ENCODE assay signal across 11 mouse cellular contexts in genomic region chr2:155090909-155091742, GRCm38 (mm10). TPM values are rescaled to one million over a fixed set of nuclear protein-coding genes. Genes with fewer than 3 reads are reported as not detected.
A peak's percentile ranks its signal among the peaks of the same experiment; 100 is the strongest.
DNase-seq lines count a peak whose midpoint lies in the region; ATAC-seq and TF ChIP-seq lines count a peak whose summit lies in the region.
"Had no signal": no experiment of that assay in that cellular context is flagged by ENCODE, and none has a peak within 500 bp of the region (broad histone marks: within the 10 kb centered on the region; RNA-seq: fewer than 3 reads in every experiment).

No protein-coding gene starts in this region.

- H3K4me1 ChIP-seq in kidney, adult 2 months (ENCODE audit: control insufficient read depth, insufficient read depth, low read length), result peaks cover 8% of the 10 kb centered on the region; the same call in 1 of the 2 replicates
- peaks cover 10% of the 10 kb centered on the region; the same call in 1 of the 2 replicates for H3K4me1 ChIP-seq in small intestine, adult 2 months (ENCODE audit: control insufficient read depth, insufficient read depth, insufficient read length, low read length)
- no peaks in the 10 kb centered on the region for H3K4me1 ChIP-seq in midbrain, postnatal 0 days (ENCODE audit: insufficient read depth, low read length)
- H3K4me1 ChIP-seq: midbrain, embryonic 10.5 days had no signal

- peak; percentile 82 for DNase-seq in kidney, adult 2 months
- DNase-seq in kidney, adult 18-20 months, result no peak
- DNase-seq in ZHBTc4 (ENCODE audit: low read depth, low spot score), result peak; percentile 65
- no peak for DNase-seq in left cerebral cortex, postnatal 10 days (ENCODE audit: extremely low spot score in 1 of 2, low spot score in 2 of 2)
- no peak for DNase-seq in urinary bladder, postnatal 4 days (ENCODE audit: low spot score in 2 of 2)
- no peak for DNase-seq in midbrain, postnatal 0 days (ENCODE audit: low spot score)
- DNase-seq: cerebellum, adult 2 months; thymus, adult 18-20 months had no signal

- ATAC-seq in hematopoietic stem cell, adult 5-6 weeks (replicated peaks in 1 of 2; ENCODE audit: insufficient read depth in 1 of 2, low FRiP score in 2 of 2, low TSS enrichment in 1 of 2, low read depth in 1 of 2, poor library complexity in 2 of 2, severe bottlenecking in 2 of 2), result peak; percentile 32 to 58; a peak in 2 of 4 replicates
- no peak for ATAC-seq in midbrain, postnatal 0 days (ENCODE audit: low FRiP score)

- H3K36me3 ChIP-seq in kidney, adult 2 months (ENCODE audit: control insufficient read depth, insufficient read depth, low read length), result no peaks in the 10 kb centered on the region
- H3K36me3 ChIP-seq in small intestine, adult 2 months (ENCODE audit: control insufficient read depth, insufficient read depth, low read length), result no peaks in the 10 kb centered on the region
- H3K36me3 ChIP-seq in midbrain, postnatal 0 days (ENCODE audit: insufficient read depth, low read length), result no peaks in the 10 kb centered on the region
- H3K36me3 ChIP-seq: midbrain, embryonic 10.5 days had no signal

- no peaks in the 10 kb centered on the region for H3K9me3 ChIP-seq in midbrain, postnatal 0 days (ENCODE audit: low read length)
- H3K9me3 ChIP-seq: midbrain, embryonic 10.5 days had no signal

- H3K4me2 ChIP-seq in midbrain, postnatal 0 days (ENCODE audit: low read depth, low read length, poor library complexity, severe bottlenecking), result no peak overlapping the region

- no peak overlapping the region for H3K4me3 ChIP-seq in kidney, adult 2 months (ENCODE audit: insufficient read depth, low read depth, low read length)
- H3K4me3 ChIP-seq in small intestine, adult 2 months (ENCODE audit: low read depth, low read length), result no peak overlapping the region
- no peak overlapping the region for H3K4me3 ChIP-seq in midbrain, postnatal 0 days (ENCODE audit: low read depth, low read length)
- H3K4me3 ChIP-seq: midbrain, embryonic 10.5 days had no signal

- WGBS in kidney, adult 2 months, result 62% methylated on average over 13 of the region's 13 CpGs
- 31% methylated on average over 13 of the region's 13 CpGs for WGBS in small intestine, adult 2 months
- 68% methylated on average over 13 of the region's 13 CpGs for WGBS in midbrain, postnatal 0 days

- peak overlapping the region; percentile 92 for H3K27ac ChIP-seq in kidney, adult 2 months (ENCODE audit: insufficient read depth, low read depth, low read length)
- H3K27ac ChIP-seq in small intestine, adult 2 months (ENCODE audit: insufficient read depth, low read depth, low read length), result peak overlapping the region; percentile 88
- no peak overlapping the region for H3K27ac ChIP-seq in midbrain, postnatal 0 days (ENCODE audit: low read depth, low read length)
- H3K27ac ChIP-seq: midbrain, embryonic 10.5 days had no signal

- H3K27me3 ChIP-seq in kidney, adult 2 months (replicated peaks; ENCODE audit: control insufficient read depth, insufficient read depth, low read length), result no peaks in the 10 kb centered on the region
- no peaks in the 10 kb centered on the region for H3K27me3 ChIP-seq in small intestine, adult 2 months (ENCODE audit: control insufficient read depth, insufficient read depth, low read length)
- H3K27me3 ChIP-seq in midbrain, postnatal 0 days (ENCODE audit: insufficient read depth, low read length), result no peaks in the 10 kb centered on the region

- TF ChIP-seq POLR2A in kidney, adult 2 months (IDR thresholded peaks at IDR 0.05; ENCODE audit: low read depth, low read length), result no peak
- TF ChIP-seq POLR2A in small intestine, adult 2 months (IDR thresholded peaks at IDR 0.05; ENCODE audit: low read depth, low read length), result no peak

- intact Hi-C loops in left cerebral cortex, postnatal 10 days (cut with DNase I), result no loop called here

- no peak overlapping the region for H3K9ac ChIP-seq in midbrain, postnatal 0 days (replicated peaks; ENCODE audit: low read length, poor library complexity, severe bottlenecking)

- TF ChIP-seq CTCF in kidney, adult 2 months (conservative IDR thresholded peaks at IDR 0.05; ENCODE audit: insufficient read depth, insufficient read length, low read depth, low read length), result no peak
- TF ChIP-seq CTCF in small intestine, adult 2 months (IDR thresholded peaks at IDR 0.05; ENCODE audit: extremely low read depth, insufficient read length, insufficient replicate concordance, low read depth, low read length), result no peak
- no peak for TF ChIP-seq CTCF in midbrain, postnatal 0 days (IDR thresholded peaks at IDR 0.05)

RNA-seq across cellular contexts. Expression of gene Ahcy, which starts 16.8 kb away (rescaled TPM):
- 250 and 263 TPM in 2 replicates for polyA plus RNA-seq in kidney, adult 2 months (2012; rRNA removed)
- 70.5 and 73.7 TPM in 2 replicates for total RNA-seq in hematopoietic stem cell, adult 5-6 weeks (2017)
- 76.5 and 98.7 TPM in 2 replicates for polyA plus RNA-seq in small intestine, adult 2 months (2012; rRNA removed)
- 10 to 100 TPM; 14.0 to 14.8 TPM for total RNA-seq in left cerebral cortex, postnatal 10 days (2021)
- total RNA-seq in midbrain, postnatal 0 days (2014; rRNA removed), result 54.3 and 61.4 TPM in 2 replicates
- 28.5 and 33.3 TPM in 2 replicates for polyA plus RNA-seq in midbrain, postnatal 0 days (2015; fragmentation: Nextera tagmentation; extraction: Ambion mirVana)

RNA-seq across cellular contexts. Expression of gene Itch, which starts 42.2 kb away (rescaled TPM):
- 15.0 and 17.6 TPM in 2 replicates for polyA plus RNA-seq in kidney, adult 2 months (2012; rRNA removed)
- total RNA-seq in hematopoietic stem cell, adult 5-6 weeks (2017), result 57.3 and 65.5 TPM in 2 replicates
- 2.6 and 9.6 TPM in 2 replicates for polyA plus RNA-seq in small intestine, adult 2 months (2012; rRNA removed)
- 10 to 100 TPM; 35.2 to 35.3 TPM for total RNA-seq in left cerebral cortex, postnatal 10 days (2021)
- total RNA-seq in midbrain, postnatal 0 days (2014; rRNA removed), result 38.0 and 43.8 TPM in 2 replicates
- 16.0 and 20.4 TPM in 2 replicates for polyA plus RNA-seq in midbrain, postnatal 0 days (2015; fragmentation: Nextera tagmentation; extraction: Ambion mirVana)

Comparison
In these comparisons a context has a peak if more than half of its experiments do, and no peak if none do; other contexts are left out.
1. DNase-seq: peak in kidney, adult 2 months (single experiment) and ZHBTc4 (single experiment); none in kidney, adult 18-20 months (single experiment), left cerebral cortex, postnatal 10 days (0 of 2), urinary bladder, postnatal 4 days (0 of 2) and midbrain, postnatal 0 days (single experiment).